Mouse (Mus musculus) embryonic facial prominence, embryonic 14.5 days (tissue): Measurements from ENCODE around the gene Mob3b. TPM values are rescaled to one million over a fixed set of nuclear protein-coding genes. Genes with fewer than 3 reads are reported as not detected.

Experiments
- ATAC-seq: fragments of 200-750 bp; cut with Nextera tagmentation; 2 replicates; pipeline ENCODE4 v1.8.0; 2017; ENCODE audit warnings: low read depth, moderate number of reproducible peaks, moderate TSS enrichment
- DNase-seq: peaks from one replicate; pipeline ENCODE4 v3.0.0-alpha.2; 2015; ENCODE audit warnings: low spot score
- H3K27ac ChIP-seq: fragments of 300-500 bp; sonication (generic); replicated peaks from 2 replicates; pipeline ENCODE4 v1.5.1; 2014; ENCODE audit warnings: low read depth, mild to moderate bottlenecking, low read length, moderate library complexity
- H3K27me3 ChIP-seq: fragments of 300-500 bp; sonication (generic); replicated peaks from 2 replicates; pipeline ENCODE4 v1.6.1; 2014; ENCODE audit warnings: low read length; ENCODE audit not compliant: control insufficient read depth, insufficient read depth
- H3K36me3 ChIP-seq: fragments of 300-500 bp; sonication (generic); 2 replicates; pipeline ENCODE4 v1.6.1; 2014; ENCODE audit warnings: low read length, mixed read lengths; ENCODE audit not compliant: control insufficient read depth, insufficient read depth
- H3K4me1 ChIP-seq: fragments of 300-500 bp; sonication (generic); 2 replicates; pipeline ENCODE4 v1.6.1; 2014; ENCODE audit warnings: antibody characterized with exemption, low read length; ENCODE audit not compliant: control insufficient read depth, insufficient read depth
- H3K4me2 ChIP-seq: fragments of 300-500 bp; sonication (generic); 2 replicates; pipeline ENCODE4 v1.6.1; 2014; ENCODE audit warnings: low read depth, mild to moderate bottlenecking, low read length, moderate library complexity, mixed read lengths
- H3K4me3 ChIP-seq: fragments of 300-500 bp; sonication (generic); 2 replicates; pipeline ENCODE4 v1.5.1; 2014; ENCODE audit warnings: low read depth, mild to moderate bottlenecking, low read length
- H3K9ac ChIP-seq: fragments of 300-500 bp; sonication (generic); 2 replicates; pipeline ENCODE4 v1.6.1; 2014; ENCODE audit warnings: low read depth, mild to moderate bottlenecking, low read length, moderate library complexity, mixed read lengths
- H3K9me3 ChIP-seq: fragments of 300-500 bp; sonication (generic); 2 replicates; pipeline ENCODE4 v1.6.1; 2016; ENCODE audit warnings: low read length; ENCODE audit not compliant: control insufficient read depth
- WGBS: fragments of 180-500 bp; shearing (Covaris S2); extraction: QIAGEN DNeasy Blood & Tissue Kit; methylation state at CpG from one replicate; pipeline ENCODE4 v1.1.7; 2014; 5-methylcytosine and 5-hydroxymethylcytosine counted together
- polyA plus RNA-seq: library from polyadenylated mRNA; unstranded; fragments of >200 nt; fragmentation: Nextera tagmentation; extraction: Ambion mirVana; gene quantifications from 2 replicates; pipeline ENCODE4 v1.2.1, GENCODE M21; 2014

The Mob3b gene
- polyA plus RNA-seq, 1 experiment from 2014 or later: 6.3 TPM

DNA sequence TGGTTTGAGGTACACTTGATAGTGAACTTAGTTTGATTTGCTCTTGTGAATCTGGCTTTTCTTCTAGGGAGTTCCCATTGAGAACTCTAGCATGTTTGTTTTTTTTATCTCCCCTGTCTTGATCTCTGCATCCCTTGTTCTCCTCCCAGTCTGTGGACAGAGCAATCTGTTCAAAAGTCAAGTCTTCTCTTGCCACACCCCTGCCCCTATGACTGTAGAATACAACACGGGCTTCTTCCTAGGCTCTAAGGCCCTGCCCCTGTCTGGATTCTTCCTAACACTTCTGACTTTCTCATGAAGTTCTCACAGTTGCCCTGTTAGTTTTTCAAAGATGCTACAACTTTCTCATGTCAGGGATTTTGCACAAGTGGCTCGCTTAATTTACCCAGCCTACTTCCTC, 102.9 kb downstream of the Mob3b start:
- H3K9ac ChIP-seq: no peak overlapping the region
- no peak for DNase-seq
- no peaks in the 10 kb centered on the region for H3K36me3 ChIP-seq
- H3K4me1 ChIP-seq: 0 out of 2 replicates have a peak, but pooled peaks cover 5% of the 10 kb centered on the region
- H3K27ac ChIP-seq: no peak overlapping the region
- no peak overlapping the region for H3K4me3 ChIP-seq
- 83% methylated on average over 2 of the region's 2 CpGs for WGBS
- no peak for ATAC-seq
- no peaks in the 10 kb centered on the region for H3K9me3 ChIP-seq
- no peak overlapping the region for H3K4me2 ChIP-seq
- H3K27me3 ChIP-seq: no peaks in the 10 kb centered on the region

- DNase-seq: no peak
- WGBS: 88% methylated on average over 6 of the region's 6 CpGs
- Histone ChIP-seq H3K4me3 (no peak overlapping the region), H3K9ac (no peak overlapping the region), H3K27me3 (no peaks in the 10 kb centered on the region), H3K36me3 (no peaks in the 10 kb centered on the region), H3K27ac (no peak overlapping the region), H3K9me3 (no peaks in the 10 kb centered on the region), H3K4me2 (no peak overlapping the region), H3K4me1 (0 out of 2 replicates have a peak, but pooled peaks cover 5% of the 10 kb centered on the region)
- no peak for ATAC-seq
Observed at GRCm38 (mm10) chr4:35052174-35052942, 104.9 kb downstream of the Mob3b start.

DNA sequence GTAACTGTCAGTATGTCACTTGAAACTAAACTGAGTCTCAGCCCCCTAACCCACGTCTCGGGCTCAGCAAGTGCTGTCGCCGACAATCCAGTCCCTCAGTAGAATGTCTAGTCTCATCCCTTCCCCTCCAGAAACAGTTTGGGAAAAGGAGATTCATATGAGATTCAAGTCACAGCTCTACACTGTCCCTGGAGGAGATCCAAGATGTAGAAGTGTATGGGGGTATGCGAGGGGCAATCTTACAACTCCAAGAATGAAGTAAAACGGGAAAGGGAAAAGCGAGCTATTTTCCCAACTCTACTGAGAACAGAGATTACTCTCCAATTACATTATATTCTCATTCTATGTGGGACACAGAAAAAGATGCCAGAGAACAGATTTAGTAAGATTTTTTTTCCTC, 106.1 kb downstream of the Mob3b start:
- Histone ChIP-seq H3K4me2 (no peak overlapping the region), H3K27me3 (no peaks in the 10 kb centered on the region), H3K9me3 (no peaks in the 10 kb centered on the region), H3K36me3 (no peaks in the 10 kb centered on the region), H3K9ac (no peak overlapping the region), H3K4me3 (no peak overlapping the region), H3K27ac (no peak overlapping the region), H3K4me1 (0 out of 2 replicates have a peak, but pooled peaks cover 5% of the 10 kb centered on the region)
- DNase-seq: peak; percentile 36
- no peak for ATAC-seq
- WGBS: 63% methylated on average over 7 of the region's 7 CpGs

DNA sequence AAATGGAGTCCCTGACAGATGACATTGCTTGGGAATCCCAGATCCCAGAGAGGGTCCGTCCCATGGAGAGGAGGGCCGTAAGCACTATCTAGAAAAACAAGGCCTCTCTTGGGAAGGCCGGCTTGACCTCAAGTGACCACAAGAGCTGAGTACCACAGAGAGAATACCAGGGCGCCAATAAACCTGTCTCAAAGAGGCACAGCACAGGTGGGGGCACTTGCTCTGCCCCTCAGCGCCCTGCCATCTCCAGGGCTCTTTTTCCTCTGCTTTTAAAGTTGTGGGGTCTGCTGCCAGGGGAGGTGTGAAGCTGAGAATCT, 107.6 kb downstream of the Mob3b start:
- ATAC-seq (no peak), DNase-seq (no peak)
- H3K4me3 ChIP-seq: no peak overlapping the region
- H3K27ac ChIP-seq: no peak overlapping the region
- H3K27me3 ChIP-seq: no peaks in the 10 kb centered on the region
- no peaks in the 10 kb centered on the region for H3K9me3 ChIP-seq
- H3K36me3 ChIP-seq: no peaks in the 10 kb centered on the region
- H3K9ac ChIP-seq: no peak overlapping the region
- 0 out of 2 replicates have a peak, but pooled peaks cover 5% of the 10 kb centered on the region for H3K4me1 ChIP-seq
- H3K4me2 ChIP-seq: no peak overlapping the region
- WGBS: 76% methylated on average over 5 of the region's 5 CpGs

DNA sequence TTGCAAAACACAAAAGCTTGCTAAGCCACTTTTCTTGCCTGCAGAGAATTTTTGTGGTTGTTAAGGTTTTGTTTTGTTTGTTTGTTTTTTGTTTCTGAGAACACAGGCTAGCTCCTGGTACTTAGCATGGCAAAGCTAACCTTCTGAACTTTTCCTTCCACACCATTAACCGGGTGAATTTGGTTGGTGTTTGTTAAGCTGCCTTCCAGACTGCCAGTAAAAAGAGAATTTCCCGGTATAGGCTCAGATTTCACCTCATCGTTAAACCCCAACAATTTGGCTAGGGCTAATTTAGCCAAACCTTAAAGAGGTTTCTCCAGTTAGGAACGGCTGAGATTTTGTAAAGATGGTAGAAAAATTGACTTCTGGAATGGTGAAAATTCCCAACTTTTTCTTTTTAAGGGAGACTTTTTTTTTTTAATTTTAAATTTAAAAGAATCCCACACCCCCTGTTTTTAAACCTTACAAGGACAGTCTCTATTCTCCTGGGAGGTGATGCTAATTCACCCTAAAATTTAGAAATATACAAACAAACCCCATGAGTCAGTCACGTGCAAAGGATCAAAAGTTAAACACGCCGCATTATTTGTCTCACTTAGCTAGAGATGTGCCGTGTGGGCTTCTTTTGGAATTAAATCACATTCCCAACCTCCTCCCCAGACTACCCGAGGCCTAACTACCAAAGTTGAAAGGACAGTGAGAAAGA, 108.1 kb downstream of the Mob3b start:
- H3K27ac ChIP-seq: no peak overlapping the region
- H3K9ac ChIP-seq: no peak overlapping the region
- 0 out of 2 replicates have a peak, but pooled peaks cover 5% of the 10 kb centered on the region for H3K4me1 ChIP-seq
- no peaks in the 10 kb centered on the region for H3K9me3 ChIP-seq
- no peaks in the 10 kb centered on the region for H3K27me3 ChIP-seq
- no peak for ATAC-seq
- no peak overlapping the region for H3K4me3 ChIP-seq
- DNase-seq: no peak
- no peak overlapping the region for H3K4me2 ChIP-seq
- 23% methylated on average over 9 of the region's 9 CpGs for WGBS
- no peaks in the 10 kb centered on the region for H3K36me3 ChIP-seq

DNA sequence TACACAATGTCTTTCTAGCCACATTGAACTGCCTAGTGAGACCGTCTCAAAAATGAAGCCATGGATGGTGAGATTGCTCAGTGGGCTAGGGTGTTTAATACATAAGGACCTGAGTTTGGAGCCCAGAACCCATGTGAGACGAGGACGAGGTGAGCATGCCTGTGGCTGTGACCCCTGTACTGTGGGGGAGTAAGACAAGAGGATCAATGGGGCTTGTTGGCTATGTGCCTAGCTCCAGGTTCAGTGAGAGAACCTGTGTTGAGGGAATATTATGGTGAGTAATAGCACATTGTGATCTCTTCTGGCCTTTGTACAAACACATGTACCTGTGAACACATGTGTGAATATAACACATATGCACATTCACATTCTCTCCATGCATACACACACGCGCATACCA, 116.4 kb downstream of the Mob3b start:
- Histone ChIP-seq H3K4me2 (no peak overlapping the region), H3K27me3 (no peaks in the 10 kb centered on the region), H3K9ac (no peak overlapping the region), H3K9me3 (no peaks in the 10 kb centered on the region), H3K36me3 (no peaks in the 10 kb centered on the region), H3K4me3 (no peak overlapping the region), H3K27ac (no peak overlapping the region), H3K4me1 (no peaks in the 10 kb centered on the region)
- ATAC-seq (no peak), DNase-seq (no peak)
- 92% methylated on average over 5 of the region's 5 CpGs for WGBS

DNA sequence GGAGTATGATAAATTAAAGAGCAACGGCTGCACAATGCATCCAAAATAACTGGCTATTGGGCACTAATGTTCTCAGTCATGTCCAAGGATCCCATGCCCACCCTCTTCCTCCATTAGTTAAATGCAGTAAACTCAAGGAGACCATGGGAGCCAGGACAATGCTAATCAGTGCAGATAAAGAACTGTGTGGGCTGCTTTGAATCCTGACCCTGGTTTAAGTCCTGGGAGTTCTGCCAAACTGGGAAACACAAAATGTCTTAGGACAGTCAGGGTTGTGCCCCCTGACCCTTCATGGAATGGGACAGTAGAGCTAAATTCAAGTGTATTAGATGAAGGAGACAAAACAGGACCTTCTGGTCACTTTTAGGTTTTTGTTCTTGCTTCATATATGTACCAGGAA, 117.0 kb downstream of the Mob3b start:
- DNase-seq (no peak), ATAC-seq (no peak)
- Histone ChIP-seq H3K36me3 (no peaks in the 10 kb centered on the region), H3K4me1 (no peaks in the 10 kb centered on the region), H3K4me2 (no peak overlapping the region), H3K4me3 (no peak overlapping the region), H3K27ac (no peak overlapping the region), H3K9me3 (no peaks in the 10 kb centered on the region), H3K9ac (no peak overlapping the region), H3K27me3 (no peaks in the 10 kb centered on the region)
- WGBS: 96% methylated on average over 1 of the region's 1 CpGs

- H3K4me1 ChIP-seq: 0 out of 2 replicates have a peak, but pooled peaks cover 6% of the 10 kb centered on the region
- H3K9me3 ChIP-seq: no peaks in the 10 kb centered on the region
- no peak overlapping the region for H3K27ac ChIP-seq
- WGBS: 68% methylated on average over 2 of the region's 2 CpGs
- DNase-seq (no peak), ATAC-seq (no peak)
- no peak overlapping the region for H3K4me2 ChIP-seq
- no peaks in the 10 kb centered on the region for H3K36me3 ChIP-seq
- no peak overlapping the region for H3K4me3 ChIP-seq
- no peak overlapping the region for H3K9ac ChIP-seq
- no peaks in the 10 kb centered on the region for H3K27me3 ChIP-seq
Observed at GRCm38 (mm10) chr4:35037824-35038223, 119.5 kb downstream of the Mob3b start.
